Mouse (Mus musculus): ENCODE data around the gene Grip2.

The Grip2 gene

DNA sequence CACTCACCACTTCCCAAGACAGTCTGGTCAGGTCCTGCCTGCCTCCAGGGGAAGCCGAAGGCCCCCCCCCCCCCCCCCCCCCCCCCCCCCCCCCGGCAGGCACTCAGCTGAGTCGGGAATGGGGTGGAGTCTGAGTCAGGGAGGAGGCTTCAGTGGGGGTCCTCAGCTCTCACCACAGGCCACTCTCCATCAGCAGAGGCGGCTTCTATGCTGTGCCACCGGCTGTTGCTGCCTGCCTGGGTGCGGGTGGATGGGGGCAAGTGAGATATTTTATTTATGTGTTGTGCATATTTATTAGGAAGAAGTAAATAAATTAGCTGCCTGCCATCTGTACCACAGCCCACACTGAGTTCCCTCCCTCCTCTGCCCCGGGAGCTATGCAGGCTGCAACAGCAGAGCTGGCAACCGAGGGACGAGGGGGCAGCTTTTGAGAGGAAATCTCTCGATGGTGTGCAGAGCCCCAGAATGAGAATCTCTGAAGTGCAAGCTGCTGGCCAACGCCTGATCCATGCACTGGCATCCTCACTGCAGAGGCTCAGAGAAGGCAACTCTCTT, at the start of gene Grip2:
Grip2 (minus strand) TSS at position 235 of the 555 bp plus-strand sequence.
- no peak for DNase-seq

DNA sequence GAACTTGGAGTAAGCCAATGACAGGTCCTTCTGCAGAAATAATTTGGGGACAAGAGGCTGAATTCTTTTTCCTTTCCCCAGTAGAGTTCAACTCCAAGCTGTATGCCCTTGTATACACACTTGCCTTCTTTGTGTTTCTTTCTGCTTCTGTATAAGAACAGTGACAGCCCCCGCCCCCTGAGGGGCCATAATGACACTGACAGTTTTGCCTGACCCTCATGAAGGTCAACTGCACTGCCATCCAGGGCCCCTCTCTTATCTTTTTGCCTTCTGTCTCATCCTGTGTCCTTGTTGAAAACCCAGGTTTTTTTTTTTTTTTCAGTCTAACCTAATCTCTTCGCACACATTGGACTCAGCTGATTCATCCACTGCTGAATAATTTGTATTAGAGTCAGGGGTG, 45.7 kb upstream of the Grip2 start:
- DNase-seq = no peak

DNA sequence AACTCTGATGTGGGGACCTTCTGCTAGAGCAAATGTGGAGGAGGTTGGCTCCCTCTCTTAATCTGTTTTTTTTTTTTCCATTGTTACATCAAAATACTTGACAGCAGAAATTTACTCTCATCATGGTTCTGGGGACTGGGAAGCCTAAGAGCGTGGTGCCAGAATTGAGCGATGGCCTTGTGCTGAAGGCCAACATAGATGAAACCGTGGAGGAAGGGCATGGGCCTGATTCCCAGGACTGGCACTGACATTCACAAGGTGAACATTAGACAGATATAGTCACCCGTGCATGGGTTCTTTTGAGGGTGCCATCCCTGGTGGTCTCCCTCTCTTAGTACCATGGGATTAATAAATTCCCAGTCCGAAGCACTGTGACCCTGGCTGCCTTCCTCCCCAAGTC, 41.0 kb upstream of the Grip2 start:
- no peak for DNase-seq

DNA sequence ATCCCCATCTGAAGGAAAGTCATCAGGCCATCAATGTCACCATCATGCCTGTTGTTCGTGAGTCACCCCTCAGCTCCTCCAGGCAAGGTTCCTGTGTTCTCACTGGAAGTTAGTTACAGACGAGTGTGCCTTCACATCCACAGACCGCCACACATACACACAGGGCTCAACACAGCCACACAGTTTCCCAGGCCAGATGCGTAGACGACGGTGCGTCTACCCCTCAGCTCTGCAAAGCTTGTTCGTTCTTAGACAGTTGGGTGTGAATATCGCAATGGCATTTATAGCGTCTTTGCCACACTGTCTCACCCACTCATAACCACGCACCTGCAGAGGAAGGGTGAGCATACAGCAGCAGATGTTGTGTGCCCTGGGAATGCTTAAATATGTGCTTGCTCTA, 38.6 kb upstream of the Grip2 start:
- DNase-seq = no peak

DNA sequence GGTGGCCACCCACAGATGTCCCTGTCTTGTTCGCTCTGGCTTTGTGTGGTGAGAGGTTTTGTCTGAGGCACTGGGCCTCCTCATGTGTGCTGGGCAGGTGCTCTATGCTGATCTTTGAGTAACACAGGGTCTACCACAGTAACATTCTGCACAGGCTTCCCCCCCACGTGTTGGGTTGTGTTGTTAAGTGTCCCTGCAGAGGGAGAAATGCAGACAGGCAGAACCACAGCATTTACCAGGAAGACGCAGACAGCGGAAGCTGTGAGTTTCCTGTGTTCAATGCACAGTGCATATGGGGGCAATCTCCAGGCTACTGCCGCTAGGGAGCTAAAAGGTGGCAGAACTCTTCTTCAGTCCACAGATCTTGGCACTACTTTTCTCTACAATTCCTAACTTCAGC, 37.5 kb upstream of the Grip2 start:
- DNase-seq = no peak

DNA sequence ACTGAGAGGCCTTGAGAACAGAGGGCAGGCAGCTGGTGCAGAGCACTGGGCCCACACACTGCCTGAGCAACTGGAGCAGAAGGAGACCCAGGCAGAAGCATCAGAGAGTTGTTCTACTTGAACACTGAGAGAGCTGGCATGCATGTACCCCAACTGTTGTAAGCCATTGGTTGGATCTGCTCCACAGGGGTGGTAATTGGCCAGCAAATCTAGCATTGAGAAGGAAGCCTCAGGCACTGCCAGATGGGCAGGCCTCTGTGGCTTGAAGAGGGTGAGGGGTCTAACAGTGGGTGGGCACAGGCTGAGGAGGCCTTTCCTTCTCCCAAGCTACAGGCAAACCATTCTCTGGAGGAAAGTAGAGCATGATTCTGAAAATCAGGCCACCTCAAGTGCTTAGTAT, 35.8 kb upstream of the Grip2 start:
- no peak for DNase-seq

DNA sequence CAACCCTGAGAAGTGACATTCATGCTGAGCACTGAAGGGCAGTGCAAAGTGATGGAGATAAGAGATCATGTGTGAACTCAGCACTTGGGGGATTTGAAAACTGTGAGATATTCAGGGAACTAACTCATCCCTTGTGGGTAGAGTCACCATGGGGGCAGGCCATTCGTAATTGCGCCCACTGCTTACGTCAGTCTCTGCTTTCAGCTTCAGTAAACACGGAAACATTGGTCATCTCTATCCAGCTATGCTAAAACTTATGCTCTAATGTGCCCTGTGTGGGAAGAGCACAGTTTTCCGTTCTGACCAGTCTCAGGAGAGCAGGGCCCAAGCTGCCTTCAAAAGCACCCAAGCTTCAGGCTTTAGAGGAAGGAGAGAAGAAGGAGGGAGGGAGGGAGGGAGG, 31.3 kb upstream of the Grip2 start:
- no peak for DNase-seq

DNA sequence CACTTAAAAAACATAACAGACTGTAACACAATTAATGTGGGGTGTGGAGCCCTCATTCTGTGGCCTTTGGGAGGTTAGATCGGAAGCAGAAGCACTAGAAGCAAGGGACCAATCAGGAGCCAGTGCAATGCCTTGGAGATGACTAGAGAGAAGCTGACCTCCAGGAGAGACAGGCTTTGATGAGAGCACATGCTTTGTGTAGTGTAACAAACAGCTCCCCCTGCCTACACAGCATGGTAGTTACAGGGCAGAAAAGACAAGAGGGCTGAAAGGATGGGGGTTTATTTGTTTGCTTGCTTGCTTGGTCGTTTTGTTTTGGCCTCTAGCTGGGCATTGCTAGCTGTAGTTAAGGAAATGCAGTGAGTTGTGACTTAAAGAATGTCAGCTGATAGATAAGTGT, 25.5 kb upstream of the Grip2 start:
- peak; percentile 41 to 68 for DNase-seq

DNA sequence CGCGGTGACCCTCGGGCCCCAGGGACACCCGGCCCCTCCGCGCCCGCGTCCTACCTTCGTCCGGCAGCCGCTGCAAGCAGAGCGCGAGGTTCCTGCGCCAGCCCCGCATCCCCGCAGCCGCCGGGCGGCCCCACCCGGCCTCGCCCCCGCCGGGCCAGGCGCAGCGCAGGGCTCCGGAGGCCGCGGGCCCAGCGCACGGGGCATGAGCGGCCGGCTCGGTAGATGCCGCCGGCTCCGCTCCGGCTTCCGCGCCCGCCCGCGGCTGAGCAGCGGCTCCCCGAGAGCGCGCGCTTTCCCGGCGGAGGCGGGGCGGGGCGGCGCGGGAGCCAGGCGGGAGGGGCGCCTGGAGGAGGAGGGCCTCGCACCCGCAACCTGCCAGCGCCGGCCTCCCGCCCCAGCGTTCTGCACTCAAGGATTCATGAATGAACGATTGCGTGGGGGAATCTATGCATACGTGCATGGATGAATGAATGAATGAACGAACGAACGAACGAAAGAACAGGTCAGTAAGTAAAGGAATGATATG, 16.6 kb upstream of the Grip2 start:
- peak in 1 of 2 experiments; percentile 4 for DNase-seq

DNA sequence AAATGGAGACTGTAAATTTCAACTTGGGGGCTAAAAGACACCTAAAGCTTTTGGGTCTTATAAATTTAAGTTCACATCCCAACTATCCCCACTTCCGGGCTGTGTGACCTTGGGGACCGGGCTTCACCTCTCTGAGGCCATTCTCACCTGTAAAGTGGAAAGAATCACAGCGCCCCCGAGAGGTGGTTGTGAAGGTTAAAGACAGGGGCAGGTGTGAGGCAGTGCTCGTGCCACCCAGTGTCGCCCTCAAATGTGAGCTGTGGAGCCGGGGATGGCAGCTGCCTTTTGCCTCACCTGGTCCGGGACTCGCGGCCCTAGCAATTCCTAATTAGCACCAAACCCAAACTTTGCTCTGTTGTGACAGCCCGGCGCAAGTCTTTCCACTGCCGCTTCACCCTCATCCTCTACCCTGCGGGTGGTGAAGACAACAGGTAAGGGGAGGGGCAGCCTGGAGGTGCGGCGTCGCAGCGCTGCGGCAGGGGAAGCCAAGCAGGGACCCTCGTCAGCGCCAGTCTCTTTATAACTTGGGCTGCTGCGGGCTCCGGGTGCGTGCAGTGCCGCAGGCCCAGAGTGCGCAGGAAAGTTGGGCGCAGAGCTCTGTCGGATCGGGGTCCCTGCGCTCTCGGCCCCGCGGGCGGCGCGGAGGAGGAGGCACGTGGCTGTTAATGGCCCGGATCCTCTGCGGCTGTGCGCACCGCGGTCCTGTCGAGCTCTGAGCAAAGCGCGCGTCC, 16.0 kb upstream of the Grip2 start:
- peak in 1 of 2 experiments; percentile 2 for DNase-seq

DNA sequence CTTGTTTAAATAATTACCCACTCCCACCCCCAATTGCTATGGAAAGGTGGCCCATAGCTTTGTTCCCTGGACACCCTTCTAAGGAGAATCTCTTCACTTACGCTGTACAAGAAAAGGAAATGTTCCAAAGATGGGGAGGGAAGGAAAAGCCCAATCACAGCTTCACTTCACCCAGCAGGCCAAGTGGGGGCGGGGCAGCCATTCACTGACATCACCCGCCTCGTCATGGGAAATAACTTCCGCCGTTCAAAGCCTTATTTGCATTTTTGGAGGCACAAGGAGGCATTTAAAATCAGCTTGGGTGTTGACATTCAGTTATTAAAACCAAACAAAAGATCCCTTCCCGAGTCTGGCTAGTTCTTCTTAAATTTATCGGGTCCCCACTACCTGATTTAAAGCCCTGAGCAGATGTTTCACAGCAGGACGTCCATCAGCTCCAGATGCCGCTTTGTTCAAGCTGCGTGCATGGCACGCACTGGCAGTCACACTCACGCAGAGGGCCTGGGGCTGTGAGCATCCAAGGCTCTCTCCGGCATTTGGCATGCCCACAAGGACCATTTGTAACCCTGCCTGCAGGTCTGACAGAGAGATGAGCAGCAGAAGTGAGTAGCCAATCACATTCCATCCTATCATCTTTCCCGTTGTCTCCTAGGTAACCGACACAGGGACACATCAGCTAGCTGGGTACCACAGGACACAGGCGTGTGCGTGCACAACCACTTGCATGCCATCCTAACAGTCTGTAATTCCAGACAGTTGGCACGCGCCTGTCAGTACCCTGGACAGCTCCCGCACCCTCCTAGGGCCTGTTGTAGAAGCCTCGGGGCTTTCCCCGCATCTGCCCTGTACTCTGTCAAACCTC, 12.2 kb upstream of the Grip2 start:
- peak; percentile 53 to 85 for DNase-seq

DNA sequence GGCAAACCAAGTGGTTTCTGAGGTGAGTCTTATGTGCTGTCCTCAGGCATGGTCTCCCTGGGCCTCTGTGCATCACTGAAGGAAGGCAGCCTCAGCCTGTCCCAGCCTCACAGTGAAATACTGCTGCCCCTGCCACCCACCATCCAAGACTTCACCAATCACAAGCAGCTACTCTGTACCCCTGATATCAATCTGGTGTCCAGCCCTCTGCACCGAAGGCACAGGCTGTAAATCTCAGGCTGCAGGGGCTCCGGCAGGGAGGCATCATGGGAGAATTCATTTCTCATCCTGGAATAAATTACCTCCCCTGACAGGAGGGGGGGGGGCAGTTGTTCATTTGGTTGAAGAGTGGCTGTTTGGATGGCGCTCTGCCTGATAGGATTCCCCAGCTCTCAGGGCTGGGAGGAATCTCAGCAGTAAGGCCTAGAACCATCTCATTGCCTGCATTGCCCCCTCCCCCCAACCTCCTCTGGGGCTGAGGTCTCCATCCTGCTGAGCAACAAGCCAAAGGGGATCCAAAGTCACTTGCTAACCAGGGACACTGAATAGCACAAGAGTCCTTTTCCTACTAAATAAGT, 5.9 kb upstream of the Grip2 start:
- no peak for DNase-seq

DNA sequence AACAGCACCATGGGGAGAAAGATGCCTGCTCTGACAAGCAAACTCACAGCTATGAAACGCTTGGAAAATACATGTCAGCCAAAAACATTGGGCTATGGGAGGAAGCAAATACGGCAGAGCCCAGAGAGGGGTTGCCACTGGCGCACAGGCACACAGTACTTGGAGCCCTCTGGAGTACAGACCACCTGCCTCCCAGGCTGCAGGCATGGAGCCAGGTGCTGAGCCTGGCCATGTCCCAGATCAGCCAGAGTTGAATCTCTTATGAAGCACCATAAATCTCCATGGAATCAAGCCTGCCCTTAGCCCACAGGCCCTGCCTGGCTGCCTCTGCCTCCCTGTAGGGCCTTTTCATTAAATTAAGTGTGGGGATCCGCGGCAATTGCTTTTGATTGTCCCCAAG, 876 bp upstream of the Grip2 start:
- no peak for DNase-seq

DNA sequence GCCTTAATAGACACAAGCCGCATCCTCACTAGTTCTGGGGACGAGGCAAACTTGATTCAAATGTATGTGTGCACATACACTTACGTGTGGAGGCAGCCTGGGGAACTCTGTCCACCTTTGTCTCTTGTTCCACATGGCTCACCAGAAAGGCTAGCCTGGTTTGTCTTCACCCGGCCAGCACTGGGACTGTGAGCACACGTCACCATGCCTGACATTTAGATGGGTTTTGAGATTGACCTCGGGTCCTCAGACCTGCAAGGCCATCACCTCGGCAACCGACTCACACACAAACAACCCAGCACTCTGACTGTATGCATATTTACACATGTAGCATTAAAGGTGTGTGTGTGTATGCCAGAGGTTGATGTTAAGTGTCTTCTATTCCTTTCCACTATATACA, 8.8 kb downstream of the Grip2 start:
- DNase-seq = no peak

DNA sequence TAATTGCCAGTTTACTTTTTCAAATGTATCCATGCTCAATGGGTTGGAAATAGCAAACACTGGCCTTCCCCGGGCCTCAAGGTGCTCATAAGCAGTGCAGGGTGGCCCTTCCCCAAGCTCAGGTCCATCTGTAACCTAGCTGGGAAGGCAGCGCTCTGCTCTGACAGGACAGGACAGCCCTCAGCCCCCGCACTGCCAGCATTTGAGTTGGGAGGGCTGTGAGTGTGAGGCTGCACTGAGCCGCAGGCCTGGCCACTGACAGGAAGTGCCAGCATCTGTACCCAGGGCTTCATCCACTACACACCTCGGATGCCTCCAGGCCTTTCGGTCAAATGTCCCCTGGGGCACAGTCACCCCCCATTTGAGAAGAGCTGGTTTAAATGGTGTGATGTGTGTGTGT, 11.1 kb downstream of the Grip2 start:
- no peak for DNase-seq

DNA sequence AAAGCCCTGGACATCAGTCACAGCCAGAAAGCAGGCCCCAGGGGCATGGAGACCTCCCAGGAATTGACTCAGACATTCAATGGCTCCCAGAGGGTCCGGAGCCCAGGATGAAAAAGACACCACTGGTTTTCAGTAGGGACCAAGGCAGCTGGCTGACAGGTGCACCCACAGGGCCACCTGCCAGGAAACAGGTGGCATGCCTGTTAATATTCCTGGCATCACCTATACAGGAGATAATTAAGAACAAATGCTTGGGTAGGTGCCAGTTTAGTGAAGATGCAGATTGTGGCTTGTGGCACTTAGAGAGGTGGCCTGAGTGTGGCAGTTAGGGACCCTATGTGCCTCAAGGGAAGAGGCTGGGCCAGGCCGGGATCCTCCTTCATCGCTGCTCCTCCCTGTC, 13.4 kb downstream of the Grip2 start:
- no peak for DNase-seq

DNA sequence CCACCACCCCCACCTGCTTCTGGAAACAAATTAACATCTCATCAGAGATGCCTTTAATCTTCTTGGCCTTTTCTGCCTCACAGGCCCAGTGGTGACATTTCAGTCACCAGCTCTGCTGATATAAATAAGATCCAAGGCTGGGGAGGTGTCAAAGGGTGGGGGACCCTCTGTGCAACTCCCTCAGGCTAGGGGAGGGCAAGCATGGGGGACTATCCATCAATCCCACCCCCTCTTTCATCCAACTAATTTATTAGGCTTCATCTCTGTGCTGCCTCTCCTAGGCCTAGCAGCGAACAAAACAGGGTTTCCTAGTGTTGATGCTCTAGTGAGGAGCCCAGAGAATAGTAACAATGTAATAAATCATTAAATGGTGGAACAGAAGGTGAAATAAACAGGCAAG, 17.0 kb downstream of the Grip2 start:
- DNase-seq = no peak

DNA sequence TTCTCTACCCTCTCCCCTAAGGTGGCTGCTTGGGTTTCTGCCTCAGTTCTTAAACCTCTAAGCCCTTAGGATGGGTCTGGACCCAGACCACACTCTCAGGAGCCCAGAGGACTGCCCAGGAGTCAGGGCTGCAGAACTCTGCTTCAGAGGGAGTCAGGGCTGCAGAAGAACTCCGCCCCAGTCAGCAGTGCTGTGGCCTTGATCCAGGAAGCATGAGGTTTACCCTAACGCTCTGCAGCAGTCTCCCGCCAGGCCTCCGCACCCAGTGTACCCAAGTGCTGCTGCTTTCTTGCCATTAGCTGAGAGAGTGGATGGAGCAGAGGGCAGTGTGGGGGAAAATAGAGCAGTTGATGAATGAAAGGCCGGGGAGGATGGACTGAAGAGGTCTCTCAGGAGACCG, 19.0 kb downstream of the Grip2 start:
- no peak for DNase-seq

DNA sequence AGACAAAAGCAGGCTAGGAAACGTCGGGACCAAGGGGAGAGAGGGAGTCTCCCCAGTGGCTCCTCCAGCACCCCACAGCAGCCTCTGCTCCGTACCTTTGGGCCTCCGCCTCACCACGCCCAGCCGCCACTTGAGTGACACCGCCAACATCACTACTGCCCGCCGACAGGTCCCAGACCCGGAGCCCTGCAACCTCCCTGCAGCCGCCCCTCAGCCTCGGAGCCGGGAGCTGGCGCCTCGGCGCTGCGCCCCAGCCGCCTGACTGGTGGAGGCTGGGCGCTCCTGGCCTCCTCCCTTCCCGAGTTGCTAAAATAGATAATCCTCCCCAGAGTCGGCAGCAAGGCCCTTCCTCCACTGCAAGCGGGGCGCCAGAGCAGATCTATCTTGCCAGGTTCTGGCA, 19.9 kb downstream of the Grip2 start:
- DNase-seq = no peak

DNA sequence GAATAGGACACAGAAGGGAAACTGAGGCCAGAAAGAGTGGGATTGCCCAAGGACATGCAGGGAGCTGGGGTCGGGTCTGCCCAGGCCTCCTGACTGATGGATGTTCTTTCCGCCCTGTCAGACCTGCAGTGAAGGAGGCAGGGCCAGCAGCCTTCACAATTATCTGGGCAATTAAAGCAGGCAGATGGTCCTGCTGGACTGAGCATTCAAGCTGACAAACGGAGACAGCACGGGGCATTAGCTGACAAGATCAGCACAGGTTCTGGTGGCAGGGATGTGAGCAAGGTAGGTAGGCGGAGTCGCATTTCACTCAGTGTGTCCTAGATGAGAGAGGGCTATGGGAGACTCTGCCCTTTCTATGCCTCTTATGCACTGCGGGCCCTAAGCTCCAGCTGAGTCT, 22.9 kb downstream of the Grip2 start:
- no peak for DNase-seq

DNA sequence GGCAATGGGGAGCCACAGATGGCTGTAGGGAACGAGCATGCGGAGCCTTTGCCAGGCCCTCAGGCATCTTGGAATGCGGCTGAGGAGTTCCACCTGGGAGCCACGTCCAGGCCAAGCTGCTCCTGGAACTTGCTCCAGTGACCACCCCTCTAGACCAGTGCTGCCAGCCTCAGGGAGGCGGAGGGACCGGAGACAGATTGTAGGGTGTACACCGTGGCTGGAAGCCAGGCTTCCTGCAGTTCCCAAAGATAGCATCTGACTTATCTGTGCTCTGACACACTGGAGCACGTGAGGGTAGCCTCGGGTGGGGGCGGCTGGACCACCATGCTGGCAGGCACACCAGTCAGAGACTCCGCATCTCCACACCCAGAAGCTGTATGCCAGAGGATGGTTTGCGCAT, 28.6 kb downstream of the Grip2 start:
- no peak for DNase-seq

DNA sequence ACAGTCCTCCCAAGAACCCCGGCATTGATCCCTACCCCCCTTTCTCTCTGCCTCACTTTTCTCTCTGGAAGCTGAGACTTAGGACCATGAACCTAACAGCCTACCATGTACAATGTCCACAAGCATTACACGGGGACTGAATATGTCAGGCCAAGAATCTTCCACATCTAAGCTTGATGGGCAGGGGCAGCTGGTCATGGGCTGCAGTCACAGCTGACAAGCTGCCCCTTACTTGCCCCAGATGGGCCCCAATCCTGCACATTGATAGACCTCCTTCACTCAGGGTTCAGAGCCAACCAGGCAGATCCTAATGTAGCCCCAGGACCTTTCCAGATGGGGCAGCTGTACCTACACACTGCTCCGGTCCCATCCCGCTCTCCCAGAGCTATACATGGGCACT, 30.3 kb downstream of the Grip2 start:
- DNase-seq = no peak

DNA sequence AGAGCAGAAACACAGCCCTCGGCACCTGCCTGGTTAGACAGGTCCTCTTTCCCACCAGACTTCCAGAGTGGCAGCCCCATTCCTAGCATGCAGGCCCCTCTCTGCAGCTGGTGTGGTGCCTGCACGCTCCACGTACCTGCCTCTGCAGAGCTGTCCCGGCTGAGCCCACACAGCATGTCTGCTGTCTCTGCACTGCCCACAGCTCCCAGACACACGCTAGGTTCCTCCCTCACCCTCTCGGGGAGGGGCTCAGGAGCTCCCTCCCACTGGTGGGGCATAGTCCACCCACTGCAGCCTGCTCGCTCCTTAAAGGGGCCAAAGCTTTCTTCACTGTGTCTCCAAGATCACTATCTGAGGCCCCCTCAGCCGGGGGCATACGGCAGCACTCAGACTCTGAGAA, 31.0 kb downstream of the Grip2 start:
- DNase-seq = peak; percentile 87
